Mouse (Mus musculus): ENCODE data around the gene Tor3a.

Tor3a gene

DNA sequence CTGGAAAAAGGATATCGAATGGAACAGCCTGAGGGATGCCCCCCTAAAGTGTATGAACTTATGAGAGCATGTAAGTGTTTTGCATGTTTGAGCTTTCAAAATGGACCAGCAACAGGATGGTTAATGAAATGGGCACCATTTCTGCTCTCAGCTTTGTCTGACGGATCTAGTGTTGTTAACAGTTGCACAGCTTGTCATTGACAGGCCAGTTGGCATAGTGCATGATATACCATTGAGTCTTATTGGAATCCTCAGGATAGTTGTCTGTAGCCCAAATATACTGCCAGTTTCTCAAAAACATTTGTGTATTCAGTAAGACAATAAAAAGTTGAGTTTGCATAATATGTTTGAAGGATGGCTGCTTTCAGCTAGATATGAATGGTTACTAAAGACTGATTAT, 39.0 kb downstream of the Tor3a start:
- no peak for DNase-seq (ENCODE audit: low spot score in 2 of 2)

DNA sequence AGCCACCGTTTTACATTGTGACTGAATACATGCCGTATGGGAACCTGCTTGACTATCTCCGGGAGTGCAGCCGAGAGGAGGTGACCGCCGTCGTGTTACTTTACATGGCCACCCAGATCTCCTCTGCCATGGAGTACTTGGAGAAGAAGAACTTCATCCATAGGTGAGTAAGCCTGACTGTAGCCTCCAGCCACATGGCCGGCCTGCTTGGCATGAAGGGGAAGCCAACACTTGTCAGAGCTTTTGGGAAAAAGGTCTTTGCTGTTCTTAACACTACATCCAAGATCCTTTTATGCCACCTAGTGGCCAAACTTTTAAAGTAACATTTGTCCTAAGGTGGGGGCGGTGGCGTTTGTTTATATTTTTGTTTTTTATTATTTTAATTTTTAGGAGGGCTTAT, 41.1 kb downstream of the Tor3a start:
- no peak for DNase-seq (ENCODE audit: low spot score in 2 of 2)

GRCm38 (mm10) chr1:156630965-156631364, 43.2 kb downstream of the Tor3a start:
- DNase-seq (ENCODE audit: low spot score in 2 of 2) = no peak

GRCm38 (mm10) chr1:156629984-156630383, 44.2 kb downstream of the Tor3a start:
- DNase-seq (ENCODE audit: low spot score in 2 of 2) = peak in 1 of 2 experiments; percentile 49

DNA sequence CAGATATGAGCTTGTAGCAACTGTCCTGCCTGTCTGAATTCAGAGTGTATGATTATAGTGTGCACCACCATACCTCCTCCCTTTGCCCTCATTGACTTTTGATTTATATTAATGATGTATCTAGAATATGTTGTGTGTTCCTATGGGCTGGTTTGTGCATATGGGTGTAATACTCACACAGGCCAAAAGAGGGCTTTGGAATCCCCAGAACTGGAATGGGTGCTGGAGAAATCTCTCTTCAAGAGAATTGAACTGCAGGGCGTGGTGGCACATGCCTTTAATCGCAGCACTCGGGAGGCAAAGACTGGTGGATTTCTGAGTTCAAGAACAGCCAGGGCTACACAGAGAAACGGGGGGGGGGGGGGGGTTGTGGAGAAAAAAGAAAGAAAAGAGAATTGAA, 47.4 kb downstream of the Tor3a start:
- DNase-seq (ENCODE audit: low spot score in 2 of 2) = no peak

GRCm38 (mm10) chr1:156624231-156624630, 49.9 kb downstream of the Tor3a start:
- no peak for DNase-seq (ENCODE audit: low spot score in 2 of 2)

GRCm38 (mm10) chr1:156620951-156621350, 53.2 kb downstream of the Tor3a start:
- no peak for DNase-seq (ENCODE audit: low spot score in 2 of 2)

GRCm38 (mm10) chr1:156620292-156620909, 53.8 kb downstream of the Tor3a start:
- no peak for DNase-seq (ENCODE audit: low spot score in 2 of 2)

GRCm38 (mm10) chr1:156617811-156618210, 56.3 kb downstream of the Tor3a start:
- no peak for DNase-seq (ENCODE audit: low spot score in 2 of 2)

DNA sequence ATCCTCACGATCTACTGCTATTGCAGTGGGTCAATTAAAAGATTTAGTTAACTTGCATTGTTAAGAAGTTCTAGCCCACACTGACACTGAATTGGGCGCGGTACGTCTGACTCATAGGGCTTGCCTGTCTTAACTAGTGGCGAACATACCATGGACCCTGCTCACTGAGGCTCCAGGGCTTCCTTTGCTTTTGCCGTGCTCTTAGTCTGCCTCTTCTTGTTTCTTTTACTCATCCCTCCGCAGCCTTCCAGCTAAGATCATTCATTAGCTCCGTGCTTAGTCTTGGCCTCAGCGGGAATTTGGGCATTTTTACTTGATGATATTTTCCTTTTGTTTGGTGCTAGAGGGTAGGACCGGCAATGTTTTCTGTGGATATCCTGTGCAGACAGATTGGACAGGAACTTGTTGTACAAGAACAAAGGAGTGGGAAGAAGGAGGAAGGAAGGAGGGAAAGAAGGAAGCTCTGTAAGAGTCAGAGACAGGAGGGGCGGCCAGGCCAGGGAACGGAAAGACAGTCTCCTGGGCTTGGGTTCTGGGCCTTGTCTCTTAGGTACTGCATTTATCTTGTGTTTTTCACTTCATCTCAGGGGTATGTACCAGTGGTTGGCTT, 57.1 kb downstream of the Tor3a start:
- DNase-seq (ENCODE audit: low spot score in 2 of 2) = no peak

- no peak for DNase-seq (ENCODE audit: low spot score in 2 of 2)
These were observed 58.6 kb downstream of the Tor3a start for GRCm38 (mm10) chr1:156615381-156616133.

DNA sequence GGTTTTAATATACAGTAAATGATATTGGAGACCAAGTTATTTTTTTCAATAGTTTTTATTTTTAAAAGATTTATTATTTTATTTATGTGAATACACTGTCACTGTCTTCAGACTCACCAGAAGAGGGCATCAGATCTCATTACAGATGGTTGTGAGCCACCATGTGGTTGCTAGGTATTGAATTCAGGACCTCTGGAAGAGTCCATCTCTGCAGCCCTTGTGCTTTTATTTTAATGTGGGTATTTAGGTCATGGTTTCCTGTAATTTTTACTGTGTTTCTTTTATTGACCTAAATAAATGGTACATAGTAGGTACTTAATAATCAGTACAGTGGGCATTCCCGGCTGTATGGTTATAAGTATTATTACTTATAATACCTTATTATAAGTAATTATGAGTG, 59.4 kb downstream of the Tor3a start:
- DNase-seq (ENCODE audit: low spot score in 2 of 2) = no peak

GRCm38 (mm10) chr1:156613855-156614530, 60.2 kb downstream of the Tor3a start:
- peak; percentile 64 to 72 for DNase-seq (ENCODE audit: low spot score in 2 of 2)

GRCm38 (mm10) chr1:156610257-156610656, 63.9 kb downstream of the Tor3a start:
- DNase-seq (ENCODE audit: low spot score in 2 of 2) = no peak

GRCm38 (mm10) chr1:156608496-156608895, 65.7 kb downstream of the Tor3a start:
- no peak for DNase-seq (ENCODE audit: low spot score in 2 of 2)

DNA sequence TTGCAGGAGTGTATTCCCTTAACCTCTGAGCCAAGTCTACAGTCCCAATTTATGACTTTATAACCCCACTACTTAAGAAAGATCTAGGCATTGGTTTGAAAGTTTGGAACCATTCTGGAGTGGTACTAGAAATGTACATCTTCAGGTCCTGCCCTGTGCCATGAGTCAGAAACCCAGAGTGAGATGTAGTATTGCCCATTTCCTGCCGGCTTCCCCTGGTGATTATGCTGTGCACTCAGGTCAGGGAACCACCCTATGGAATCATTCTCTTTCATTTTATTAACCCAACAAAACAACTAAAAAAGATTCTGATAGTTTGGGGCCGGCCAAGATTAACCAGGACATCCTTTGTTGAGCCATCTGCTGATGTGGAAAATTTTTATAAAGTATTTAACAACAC, 68.2 kb downstream of the Tor3a start:
- no peak for DNase-seq (ENCODE audit: low spot score in 2 of 2)

- DNase-seq (ENCODE audit: low spot score in 2 of 2) = no peak
These were observed 68.9 kb downstream of the Tor3a start for GRCm38 (mm10) chr1:156605094-156605866.

All from frontal cortex, postnatal 36 days (tissue).